Mouse (Mus musculus) kidney, embryonic 14.5 days (tissue): ENCODE measurements at regions not wholly inside any gene's neighbourhood (a gene's known extent, or its start where the extent isn't known, plus 50 kb on each side); places are given as distances from the start of the nearest gene placed in this dataset.

Experiments
- ATAC-seq: fragments of 200-750 bp; cut with Nextera tagmentation; 2 replicates; pipeline ENCODE4 v1.8.0; 2017; ENCODE audit warnings: moderate number of reproducible peaks, mild to moderate bottlenecking, moderate TSS enrichment, moderate library complexity; ENCODE audit not compliant: low FRiP score, low TSS enrichment
- H3K27ac ChIP-seq: fragments of 300-500 bp; sonication (generic); 2 replicates; pipeline ENCODE4 v1.5.1; 2014; ENCODE audit warnings: low read depth, mild to moderate bottlenecking, low read length, moderate library complexity, mixed read lengths
- H3K27me3 ChIP-seq: fragments of 300-500 bp; sonication (generic); 2 replicates; pipeline ENCODE4 v1.6.1; 2014; ENCODE audit warnings: mild to moderate bottlenecking, low read length; ENCODE audit not compliant: control insufficient read depth, insufficient read depth
- H3K36me3 ChIP-seq: fragments of 300-500 bp; sonication (generic); 2 replicates; pipeline ENCODE4 v1.6.1; 2014; ENCODE audit warnings: low read length, mixed read lengths; ENCODE audit not compliant: control insufficient read depth, insufficient read depth
- H3K4me1 ChIP-seq: fragments of 300-500 bp; sonication (generic); 2 replicates; pipeline ENCODE4 v1.6.1; 2014; ENCODE audit warnings: low read length, mixed read lengths; ENCODE audit not compliant: control insufficient read depth, insufficient read depth
- H3K4me2 ChIP-seq: fragments of 300-500 bp; sonication (generic); replicated peaks from 2 replicates; pipeline ENCODE4 v1.6.1; 2014; ENCODE audit warnings: low read depth, mild to moderate bottlenecking, low read length
- H3K4me3 ChIP-seq: fragments of 300-500 bp; sonication (generic); 2 replicates; pipeline ENCODE4 v1.5.1; 2014; ENCODE audit warnings: mild to moderate bottlenecking, low read length
- H3K9ac ChIP-seq: fragments of 300-500 bp; sonication (generic); 2 replicates; pipeline ENCODE4 v1.6.1; 2014; ENCODE audit warnings: low read depth, mild to moderate bottlenecking, low read length, moderate library complexity
- H3K9me3 ChIP-seq: fragments of 300-500 bp; sonication (generic); 2 replicates; pipeline ENCODE4 v1.6.1; 2016; ENCODE audit warnings: low read length; ENCODE audit not compliant: control insufficient read depth
- WGBS: fragments of 180-500 bp; shearing (Covaris S2); extraction: QIAGEN DNeasy Blood & Tissue Kit; methylation state at CpG from one replicate; pipeline ENCODE4 v1.1.7; 2014; 5-methylcytosine and 5-hydroxymethylcytosine counted together

DNA sequence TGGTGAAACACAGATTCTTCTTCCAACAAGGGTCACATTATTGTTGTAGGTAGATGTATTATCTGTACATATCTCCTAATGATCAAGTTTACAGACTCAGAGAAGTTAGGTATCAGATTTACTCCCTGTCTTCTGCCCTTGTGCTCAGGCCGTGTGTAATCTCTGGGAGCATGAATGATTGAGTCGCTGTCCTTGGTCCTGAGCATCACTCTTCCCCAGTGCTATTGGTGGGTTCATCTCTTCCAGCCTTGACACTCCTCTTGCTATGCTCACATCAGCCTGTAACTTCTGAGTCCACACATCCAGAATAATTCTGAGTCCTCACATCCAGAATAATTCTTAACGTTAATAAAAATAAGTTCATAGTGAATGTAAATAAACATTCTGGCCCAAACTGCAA lies 295.6 kb downstream of the Basp1 start:
- no peak overlapping the region for H3K9ac ChIP-seq
- H3K4me2 ChIP-seq: no peak overlapping the region
- H3K4me3 ChIP-seq: no peak overlapping the region
- no peak overlapping the region for H3K27ac ChIP-seq
- WGBS: 31% methylated on average over 3 of the region's 3 CpGs
- no peaks in the 10 kb centered on the region for H3K4me1 ChIP-seq
- H3K27me3 ChIP-seq: no peaks in the 10 kb centered on the region
- peak; percentile 76; the same call in 1 of the 2 replicates for ATAC-seq
- no peaks in the 10 kb centered on the region for H3K36me3 ChIP-seq
- H3K9me3 ChIP-seq: no peaks in the 10 kb centered on the region

DNA sequence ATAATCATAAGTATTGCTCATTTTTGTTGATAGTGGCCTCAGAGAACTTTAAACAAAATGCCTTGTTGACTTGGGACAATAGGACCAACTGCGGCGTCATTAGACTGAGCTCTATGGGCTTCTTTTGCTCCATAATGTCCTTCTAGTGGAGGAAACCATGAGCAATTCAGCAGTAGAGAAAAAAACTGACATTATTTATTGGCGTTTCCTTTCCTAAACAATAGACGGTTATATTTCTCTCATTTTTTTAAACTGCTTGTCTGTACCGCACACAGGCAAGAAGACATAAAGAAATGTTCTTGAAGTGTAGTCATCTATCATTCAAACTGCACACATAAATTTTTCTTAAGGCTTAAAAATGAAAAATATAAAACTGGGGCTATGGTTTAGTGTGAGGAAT lies 310.8 kb downstream of the Basp1 start:
- 53% methylated on average over 5 of the region's 5 CpGs for WGBS
- H3K27ac ChIP-seq: no peak overlapping the region
- H3K36me3 ChIP-seq: no peaks in the 10 kb centered on the region
- no peak overlapping the region for H3K4me3 ChIP-seq
- H3K4me1 ChIP-seq: no peaks in the 10 kb centered on the region
- no peaks in the 10 kb centered on the region for H3K27me3 ChIP-seq
- no peak overlapping the region for H3K9ac ChIP-seq
- ATAC-seq: peak; percentile 55; the same call in 1 of the 2 replicates
- no peak overlapping the region for H3K4me2 ChIP-seq
- no peaks in the 10 kb centered on the region for H3K9me3 ChIP-seq

DNA sequence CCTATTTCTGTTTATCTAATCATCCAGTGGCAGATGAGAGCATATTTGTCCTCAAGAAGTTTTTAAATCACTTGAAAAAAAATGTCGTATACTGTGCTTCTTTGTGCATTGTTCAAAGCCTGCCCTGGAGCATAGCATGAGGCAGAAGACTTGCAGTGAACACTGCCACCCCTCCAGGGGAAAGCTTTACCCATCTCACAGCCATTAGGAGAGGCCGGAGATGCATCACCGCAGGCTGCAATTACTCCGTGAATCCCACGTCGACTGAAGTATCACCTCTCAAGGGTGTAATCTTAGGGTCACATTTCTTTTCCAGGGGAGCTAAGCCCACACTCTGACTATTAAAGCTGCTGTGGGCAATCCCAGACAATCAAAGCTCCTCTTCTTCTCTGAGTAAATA lies 319.8 kb downstream of the Basp1 start:
- Histone ChIP-seq H3K4me2 (no peak overlapping the region), H3K9ac (no peak overlapping the region), H3K27ac (no peak overlapping the region), H3K36me3 (no peaks in the 10 kb centered on the region), H3K27me3 (no peaks in the 10 kb centered on the region), H3K4me1 (no peaks in the 10 kb centered on the region), H3K4me3 (no peak overlapping the region), H3K9me3 (no peaks in the 10 kb centered on the region)
- no peak for ATAC-seq
- WGBS: 16% methylated on average over 6 of the region's 6 CpGs

DNA sequence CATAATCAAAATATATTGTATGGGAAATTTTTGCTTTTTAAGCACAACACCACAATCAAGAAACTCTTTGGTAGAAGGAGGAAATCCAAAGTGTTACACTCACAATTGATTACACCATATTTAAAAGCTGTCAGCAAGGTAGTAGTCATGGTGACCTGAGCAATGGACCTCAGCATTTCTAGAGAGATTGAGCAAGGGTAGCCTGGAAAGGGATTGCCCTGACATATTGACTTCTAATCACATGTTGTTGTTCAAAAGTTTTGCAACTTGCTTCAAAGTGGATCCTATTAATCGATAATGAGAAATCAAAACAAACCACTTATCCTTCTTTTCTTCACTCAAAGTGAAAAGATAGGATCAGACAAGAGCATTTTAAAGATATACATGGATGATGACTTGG lies 343.9 kb downstream of the Basp1 start:
- Histone ChIP-seq H3K4me2 (no peak overlapping the region), H3K4me3 (no peak overlapping the region), H3K36me3 (no peaks in the 10 kb centered on the region), H3K27ac (no peak overlapping the region), H3K9ac (no peak overlapping the region), H3K4me1 (no peaks in the 10 kb centered on the region), H3K27me3 (no peaks in the 10 kb centered on the region), H3K9me3 (no peaks in the 10 kb centered on the region)
- WGBS: 92% methylated on average over 1 of the region's 1 CpGs
- no peak for ATAC-seq

DNA sequence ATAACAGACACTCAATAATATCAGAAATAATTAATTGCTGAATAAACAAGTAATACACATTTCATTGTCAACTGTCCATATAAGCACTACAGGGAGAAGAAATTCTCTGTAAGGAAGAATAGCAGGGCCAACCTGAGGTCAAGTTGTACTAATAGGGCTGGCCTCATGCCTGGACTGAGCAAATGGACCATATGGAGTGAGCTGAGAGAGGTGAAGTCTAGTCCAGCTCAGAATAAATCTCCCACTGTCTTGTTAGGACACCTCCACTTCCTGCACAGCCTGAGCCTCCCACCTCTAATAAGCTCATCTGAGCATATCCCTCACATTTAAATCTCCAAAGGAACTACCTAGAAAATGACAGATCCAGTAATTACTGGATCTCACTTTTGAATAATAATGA lies 354.2 kb downstream of the Basp1 start:
- Histone ChIP-seq H3K4me2 (no peak overlapping the region), H3K4me1 (no peaks in the 10 kb centered on the region), H3K27me3 (no peaks in the 10 kb centered on the region), H3K27ac (no peak overlapping the region), H3K9me3 (no peaks in the 10 kb centered on the region), H3K36me3 (no peaks in the 10 kb centered on the region), H3K9ac (no peak overlapping the region), H3K4me3 (no peak overlapping the region)
- ATAC-seq: no peak

DNA sequence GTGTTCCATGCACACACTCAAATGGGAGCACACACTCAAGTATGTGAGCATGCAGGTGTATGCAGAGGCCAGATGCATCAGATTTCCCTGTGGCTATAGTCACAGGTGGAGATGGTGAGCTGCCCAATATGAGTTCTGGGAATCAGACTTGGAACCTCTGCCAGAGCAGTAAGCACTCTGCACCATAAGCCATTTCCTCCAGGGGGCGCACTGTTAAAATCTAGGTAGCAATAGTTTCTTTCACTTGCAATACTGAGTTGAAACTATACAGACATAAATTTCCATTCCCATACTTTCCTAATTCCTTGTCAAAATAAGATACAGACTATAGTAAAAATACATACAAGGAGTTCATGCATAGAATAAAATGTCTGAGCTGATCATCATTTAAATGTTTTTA lies 365.7 kb downstream of the Basp1 start:
- Histone ChIP-seq H3K4me3 (no peak overlapping the region), H3K27ac (no peak overlapping the region), H3K9me3 (0 out of 2 replicates have a peak, but pooled peaks cover 3% of the 10 kb centered on the region), H3K27me3 (no peaks in the 10 kb centered on the region), H3K4me2 (no peak overlapping the region), H3K9ac (no peak overlapping the region), H3K4me1 (no peaks in the 10 kb centered on the region), H3K36me3 (no peaks in the 10 kb centered on the region)
- 35% methylated on average over 1 of the region's 1 CpGs for WGBS
- ATAC-seq: no peak

DNA sequence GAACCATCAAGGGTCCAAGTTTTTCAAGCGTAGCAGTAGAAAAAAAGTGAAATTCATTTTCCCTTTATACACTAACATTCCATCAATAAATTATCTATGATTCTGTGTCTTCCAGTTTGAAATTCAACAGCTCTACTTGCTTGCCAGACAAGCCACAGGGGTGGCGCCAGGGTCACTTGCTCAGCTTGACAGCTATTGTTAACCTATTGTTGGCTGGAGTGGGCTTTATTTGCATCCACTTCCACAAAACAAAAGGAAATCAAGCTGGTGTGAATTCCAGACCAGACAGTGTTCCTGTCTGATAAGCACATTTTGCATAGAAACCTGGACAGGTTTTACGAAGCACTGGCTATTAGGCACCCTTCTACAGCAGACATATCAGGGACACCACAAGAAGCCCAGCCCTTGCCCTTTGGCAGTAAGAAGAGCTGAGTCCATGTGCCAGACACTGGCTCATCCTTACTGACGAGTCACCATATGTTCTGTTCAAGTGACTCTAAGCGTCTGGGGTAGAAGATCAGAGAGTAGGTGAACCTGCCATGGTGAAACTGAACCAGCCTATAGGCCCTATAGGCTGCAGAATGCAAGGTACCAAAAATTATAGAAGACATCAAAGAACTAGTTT lies 366.9 kb downstream of the Basp1 start:
- H3K4me2 ChIP-seq: no peak overlapping the region
- H3K9me3 ChIP-seq: 0 out of 2 replicates have a peak, but pooled peaks cover 3% of the 10 kb centered on the region
- no peaks in the 10 kb centered on the region for H3K4me1 ChIP-seq
- no peaks in the 10 kb centered on the region for H3K27me3 ChIP-seq
- WGBS: 71% methylated on average over 5 of the region's 5 CpGs
- H3K9ac ChIP-seq: no peak overlapping the region
- no peak overlapping the region for H3K4me3 ChIP-seq
- no peaks in the 10 kb centered on the region for H3K36me3 ChIP-seq
- no peak overlapping the region for H3K27ac ChIP-seq
- ATAC-seq: no peak

DNA sequence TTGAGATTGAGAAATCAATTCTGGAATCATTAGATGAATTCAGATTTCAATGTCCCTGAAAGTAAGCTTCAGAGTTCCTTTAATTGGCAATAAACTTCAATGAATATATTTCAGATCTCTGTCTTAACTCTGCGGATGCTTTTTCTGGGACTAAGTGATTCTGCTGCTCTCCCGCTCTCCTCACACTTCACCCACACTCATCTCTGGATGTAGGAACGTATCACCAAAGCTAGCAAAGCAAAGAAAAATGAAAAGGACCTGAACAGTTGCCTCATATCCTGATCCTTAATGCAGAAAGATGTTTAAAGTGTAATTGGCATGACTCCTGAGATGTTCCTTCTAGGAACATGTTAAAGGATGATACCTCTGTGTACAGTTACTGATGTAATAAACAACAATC lies 377.3 kb downstream of the Basp1 start:
- ATAC-seq: no peak
- Histone ChIP-seq H3K27ac (no peak overlapping the region), H3K27me3 (no peaks in the 10 kb centered on the region), H3K9me3 (no peaks in the 10 kb centered on the region), H3K4me1 (no peaks in the 10 kb centered on the region), H3K36me3 (no peaks in the 10 kb centered on the region), H3K9ac (no peak overlapping the region), H3K4me3 (no peak overlapping the region), H3K4me2 (no peak overlapping the region)
- 94% methylated on average over 3 of the region's 3 CpGs for WGBS

DNA sequence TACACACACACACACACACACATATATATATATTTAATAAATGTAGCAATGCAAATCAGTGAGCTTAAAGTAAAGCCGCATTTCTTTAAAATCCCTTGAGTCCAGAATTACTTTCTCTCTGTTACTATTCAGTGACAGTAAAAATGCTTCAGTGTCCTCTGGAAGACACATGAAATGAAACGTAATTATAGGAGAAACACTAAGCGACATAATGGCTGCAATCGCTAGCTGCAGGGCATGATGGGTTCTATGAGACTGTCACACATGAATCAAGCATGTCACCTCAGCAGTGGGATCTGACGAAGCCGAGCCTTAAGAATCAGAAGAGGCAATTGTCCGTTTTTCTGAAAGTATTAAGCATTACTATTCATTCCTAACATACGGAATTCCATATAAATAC lies 385.7 kb downstream of the Basp1 start:
- 91% methylated on average over 8 of the region's 8 CpGs for WGBS
- Histone ChIP-seq H3K27ac (no peak overlapping the region), H3K4me1 (no peaks in the 10 kb centered on the region)

More for the DNA sequence above, 385.7 kb downstream of the Basp1 start:
- H3K27me3 ChIP-seq: no peaks in the 10 kb centered on the region
- H3K9me3 ChIP-seq: no peaks in the 10 kb centered on the region
- H3K4me2 ChIP-seq: no peak overlapping the region
- no peaks in the 10 kb centered on the region for H3K36me3 ChIP-seq
- no peak overlapping the region for H3K4me3 ChIP-seq
- no peak overlapping the region for H3K9ac ChIP-seq
- no peak for ATAC-seq
